Mouse (Mus musculus) layer of hippocampus, adult 18-20 months (tissue): ENCODE data around the gene Nek6. TPM values are rescaled to one million over a fixed set of nuclear protein-coding genes. Genes with fewer than 3 reads are reported as not detected.

ENCODE experiments used
- DNase-seq, 2 experiments: peaks; one replicate each; pipeline ENCODE4 v3.0.0; 2022; ENCODE audit warnings: low spot score in 2 of 2
- long read RNA-seq: library from polyadenylated mRNA; stranded (forward); transcript quantifications from one replicate; pipeline ENCODE4 v2.0.0, GENCODE M21; 2021
- total RNA-seq, 2 experiments: library from RNA; stranded (reverse); gene quantifications; 2 replicates each; pipeline ENCODE4 v1.2.3; 2021

Nek6 gene
- total RNA-seq, result 10 to 100 TPM; 42.5 to 46.0 TPM
- long read RNA-seq, full-length matches to known transcripts, result 100 of 102 reads
- long read RNA-seq, partial matches to known transcripts, result 1 of 102 reads
- long read RNA-seq, other reads (novel, unspliced or antisense), result 1 of 102 reads

DNA sequence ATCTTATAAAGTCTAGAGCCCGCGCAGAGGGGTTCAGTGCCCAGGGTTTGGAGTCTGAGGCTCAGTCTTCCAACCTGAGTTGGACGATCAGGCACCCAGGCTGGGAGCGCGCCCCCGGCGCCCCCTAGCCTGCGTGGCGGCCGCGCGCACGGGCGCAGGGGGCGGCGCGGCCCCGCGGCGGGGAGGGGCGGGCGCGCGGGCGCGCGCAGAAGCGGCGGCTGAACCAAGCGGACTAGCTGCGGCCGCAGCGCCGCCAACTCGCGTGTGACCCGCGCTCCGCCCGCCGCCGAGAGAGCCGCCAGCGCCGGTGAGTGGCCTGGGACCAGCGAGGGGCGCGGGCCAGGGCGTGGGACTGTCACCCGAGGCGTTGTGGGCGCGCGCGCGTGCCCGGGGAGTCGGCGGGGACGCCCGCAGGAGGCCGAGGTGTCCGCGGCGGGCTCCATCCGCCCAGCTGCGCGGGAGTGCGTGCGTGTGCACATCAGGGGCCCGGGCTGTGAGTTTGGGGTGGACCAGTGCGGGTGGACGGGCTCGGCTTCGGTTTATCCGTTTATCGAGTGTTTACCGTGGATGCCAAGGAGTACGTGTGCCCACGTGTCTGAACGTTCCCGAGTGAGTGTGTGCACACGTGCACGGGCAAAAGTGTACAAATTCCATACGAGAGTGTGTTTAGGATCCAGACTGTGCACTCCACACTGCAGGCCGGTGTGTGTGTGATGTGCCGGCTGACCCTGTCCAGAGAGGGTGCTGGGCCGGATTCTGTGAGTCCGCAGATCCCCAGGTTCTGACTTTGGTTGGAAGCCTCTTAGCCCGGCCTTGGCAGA is at the start of gene Nek6:
Nek6 (plus strand) TSS at position 157 of the 821 bp plus-strand sequence.
- peak in 1 of 2 experiments; percentile 67 for DNase-seq

DNA sequence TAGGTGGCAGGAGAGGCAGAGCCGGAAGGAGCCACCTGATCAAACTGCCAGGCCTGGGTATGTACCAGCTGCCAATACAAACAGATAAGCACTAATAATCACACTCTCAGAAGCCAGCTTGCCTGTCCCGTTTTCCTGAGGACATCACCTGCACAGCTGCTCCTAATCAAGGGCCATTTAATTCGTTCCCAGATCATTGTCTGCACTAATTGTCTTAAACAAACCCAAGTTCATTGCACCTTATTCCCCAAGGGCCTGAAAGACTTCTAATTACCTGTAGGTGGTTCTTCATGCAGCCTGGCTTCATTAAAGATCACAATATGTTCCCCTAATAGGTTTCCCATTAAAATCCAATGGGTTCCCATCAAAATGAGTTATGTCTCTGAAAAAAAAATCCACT is 49.1 kb upstream of the Nek6 start:
- DNase-seq, result no peak

DNA sequence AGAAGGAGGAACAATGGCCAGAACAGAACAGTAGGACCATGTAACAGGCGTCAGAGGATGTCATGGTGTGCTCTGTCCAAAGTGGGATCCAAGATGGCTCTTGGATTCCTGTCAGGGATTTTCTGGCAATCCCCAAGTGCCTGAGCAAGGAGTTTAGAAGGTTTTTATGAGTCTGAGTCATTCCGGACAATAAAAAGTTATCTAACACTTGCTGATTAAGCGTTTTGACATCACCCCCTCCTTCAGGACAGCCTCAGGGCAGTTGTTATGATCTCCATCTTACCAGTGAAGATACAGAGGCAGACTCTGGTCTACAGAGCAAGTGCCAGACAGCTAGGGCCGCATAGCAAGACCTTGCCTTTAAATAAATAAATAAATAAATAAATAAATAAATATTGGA is 42.6 kb upstream of the Nek6 start:
- no peak for DNase-seq

DNA sequence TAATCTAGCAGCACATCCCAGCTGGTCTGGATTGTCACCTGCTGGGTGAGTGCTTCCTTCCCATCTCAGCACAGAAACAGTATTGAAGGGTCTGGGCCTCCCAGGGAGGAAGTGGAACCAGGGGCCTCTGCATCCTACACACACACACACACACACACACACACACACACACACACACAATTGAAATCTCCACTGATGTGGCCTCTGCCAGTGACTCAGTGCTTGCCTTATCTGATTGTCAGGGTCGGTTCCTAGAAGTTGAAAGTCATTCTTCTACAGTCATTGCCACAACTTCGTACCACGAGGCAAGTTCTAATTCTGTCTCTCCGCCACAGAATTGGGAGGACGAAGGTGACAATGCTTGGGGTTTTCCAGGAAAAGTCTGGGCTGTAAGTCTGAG is 39.7 kb upstream of the Nek6 start:
- no peak for DNase-seq

DNA sequence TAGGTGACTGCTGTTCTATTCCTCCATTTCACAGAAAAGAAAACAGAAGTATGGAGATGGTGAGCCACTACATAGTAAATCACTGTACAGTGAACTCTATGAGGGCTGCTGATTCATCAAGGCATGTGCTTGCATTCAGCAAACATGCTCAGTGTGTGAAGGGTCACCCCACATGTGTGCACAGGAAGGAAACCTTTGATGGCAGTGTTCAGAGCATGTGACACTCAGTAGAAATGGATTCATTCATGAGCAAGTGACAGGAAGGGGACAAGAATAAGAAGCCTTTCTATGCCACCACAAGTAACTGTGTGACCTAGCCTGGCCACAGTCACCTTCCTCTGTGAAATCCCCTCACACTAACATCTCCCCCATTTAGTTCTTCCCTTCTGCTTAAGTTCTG is 38.6 kb upstream of the Nek6 start:
- no peak for DNase-seq

DNA sequence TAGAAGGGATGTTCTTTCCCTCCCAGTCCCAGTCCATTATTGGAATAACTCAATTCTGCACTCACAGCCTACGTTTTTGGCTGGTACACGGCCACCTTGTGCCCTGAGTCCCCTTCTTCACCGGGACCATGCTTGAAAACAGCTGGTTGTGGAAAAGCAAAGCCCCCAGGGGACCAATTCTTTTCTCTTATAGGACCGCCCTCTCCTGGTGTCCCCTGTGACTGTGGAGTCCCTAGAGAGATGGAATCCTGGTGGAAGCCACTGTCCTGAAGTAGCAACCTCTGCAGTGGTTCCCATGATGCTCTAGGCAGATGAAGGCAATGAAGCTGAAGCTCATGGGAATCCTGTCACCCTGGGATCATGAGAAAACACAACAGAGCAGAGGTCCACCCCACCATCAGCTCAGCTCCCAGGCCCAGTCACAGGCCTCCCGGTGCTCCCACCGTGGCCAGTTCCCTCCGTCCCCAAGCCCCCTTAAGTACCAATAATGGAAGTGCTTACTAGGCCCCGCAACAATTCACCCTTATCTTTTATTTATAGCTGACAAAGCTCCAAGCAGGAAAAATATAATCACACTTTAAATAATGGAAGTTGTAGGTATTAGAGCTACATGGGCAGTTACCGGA is 34.5 kb upstream of the Nek6 start:
- no peak for DNase-seq

DNA sequence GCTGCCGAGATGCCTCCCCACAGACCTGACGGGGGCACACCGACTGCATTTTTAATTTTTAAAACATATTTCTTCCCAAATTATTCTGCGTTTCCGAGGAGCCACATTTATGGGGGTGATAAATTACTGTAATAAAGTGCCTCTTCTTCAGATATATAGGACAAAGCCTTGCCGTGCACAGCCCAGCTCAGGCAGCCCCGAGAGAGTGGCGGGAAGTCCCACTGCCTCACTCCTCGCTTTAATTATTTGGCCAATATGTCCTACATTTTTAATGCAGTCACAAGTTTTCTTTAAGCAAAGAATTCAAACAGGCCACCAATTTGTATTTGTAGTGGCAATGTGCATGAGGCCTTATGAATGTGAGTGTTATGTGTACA is 34.0 kb upstream of the Nek6 start:
- no peak for DNase-seq

DNA sequence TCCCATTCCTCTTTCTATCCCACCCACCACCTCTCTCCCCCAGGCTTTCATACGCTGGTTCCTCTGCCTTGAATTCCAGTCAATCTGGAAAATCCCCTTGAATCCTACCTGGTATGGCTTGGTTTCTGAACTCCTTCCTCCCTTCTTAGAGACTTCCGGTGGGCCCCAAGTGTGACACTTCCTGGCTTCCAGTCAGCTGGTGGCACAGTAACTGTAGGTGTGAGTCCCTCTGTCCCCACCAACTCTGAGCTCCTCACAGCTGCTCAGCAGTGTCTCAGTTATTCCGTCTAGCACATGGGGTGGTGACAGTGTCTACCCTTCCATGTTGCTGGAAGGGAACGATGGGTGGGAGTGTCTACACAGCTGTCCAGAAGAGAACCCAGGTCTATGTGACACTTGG is 32.8 kb upstream of the Nek6 start:
- no peak for DNase-seq

DNA sequence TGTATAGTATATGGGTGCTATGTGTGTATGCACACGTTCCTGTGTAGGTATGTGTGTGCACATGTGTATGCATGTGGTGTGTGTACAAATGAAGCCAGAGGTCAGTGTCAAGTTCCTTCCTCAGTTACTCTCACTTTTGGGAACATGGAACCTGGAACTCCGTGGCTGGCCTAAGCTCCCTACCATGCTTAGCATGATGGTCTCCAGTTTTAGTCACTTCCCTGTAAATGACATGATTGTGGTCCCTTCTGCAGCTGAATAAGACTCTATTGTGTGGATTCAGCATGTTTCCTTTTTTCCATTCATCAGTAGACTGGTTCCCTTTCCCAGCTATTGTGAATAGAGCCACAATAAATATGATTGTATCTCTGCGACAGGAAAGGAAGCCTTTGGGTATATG is 31.9 kb upstream of the Nek6 start:
- DNase-seq, result no peak

DNA sequence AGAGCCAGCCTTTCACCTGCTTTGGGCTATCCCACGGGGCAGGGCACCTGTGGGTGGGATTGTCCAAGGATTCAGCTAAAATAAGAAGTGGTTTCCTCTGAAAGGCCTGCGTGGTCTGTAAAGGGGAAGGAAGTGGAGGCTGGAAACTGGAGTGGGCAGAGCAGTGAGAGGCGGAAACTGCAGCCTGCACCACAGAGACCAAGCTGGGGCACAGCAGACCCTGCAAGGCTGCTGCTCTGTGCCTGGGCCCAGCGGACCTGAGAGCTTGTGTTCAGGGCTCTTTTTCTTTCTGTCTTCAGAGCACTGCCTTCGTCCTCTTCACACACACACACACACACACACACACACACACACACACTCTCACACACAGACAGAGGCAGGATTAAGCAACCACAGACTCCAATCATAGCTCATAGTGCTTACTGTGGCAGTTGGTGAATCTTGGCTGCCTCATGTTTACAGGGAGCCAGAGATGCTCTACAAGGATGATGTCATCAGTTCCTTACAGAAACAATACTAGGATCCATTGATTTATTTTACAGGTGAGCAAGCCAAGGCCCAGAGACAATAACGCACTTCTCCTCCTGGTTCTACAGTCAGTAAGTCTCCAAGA is 30.2 kb upstream of the Nek6 start:
- peak in 1 of 2 experiments; percentile 30 for DNase-seq

DNA sequence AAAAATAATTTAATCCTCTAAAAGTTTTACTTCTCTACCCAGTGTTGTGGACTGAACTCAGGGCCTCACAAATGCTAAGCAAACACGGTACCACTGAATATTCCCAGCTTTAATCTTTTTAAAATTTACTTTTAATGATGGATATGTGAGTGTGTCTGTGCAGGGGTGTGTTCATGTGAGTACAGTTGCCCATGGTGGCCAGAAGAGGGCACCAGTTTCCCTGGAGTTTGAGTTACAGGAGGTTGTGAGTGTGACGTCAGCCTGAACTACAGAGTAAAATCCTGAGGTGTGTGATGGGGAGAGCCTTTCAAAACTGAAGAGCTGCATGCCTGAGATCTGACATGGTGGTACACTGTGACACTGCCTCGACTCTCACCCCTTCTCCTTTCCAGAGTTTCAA is 29.3 kb upstream of the Nek6 start:
- DNase-seq, result no peak

DNA sequence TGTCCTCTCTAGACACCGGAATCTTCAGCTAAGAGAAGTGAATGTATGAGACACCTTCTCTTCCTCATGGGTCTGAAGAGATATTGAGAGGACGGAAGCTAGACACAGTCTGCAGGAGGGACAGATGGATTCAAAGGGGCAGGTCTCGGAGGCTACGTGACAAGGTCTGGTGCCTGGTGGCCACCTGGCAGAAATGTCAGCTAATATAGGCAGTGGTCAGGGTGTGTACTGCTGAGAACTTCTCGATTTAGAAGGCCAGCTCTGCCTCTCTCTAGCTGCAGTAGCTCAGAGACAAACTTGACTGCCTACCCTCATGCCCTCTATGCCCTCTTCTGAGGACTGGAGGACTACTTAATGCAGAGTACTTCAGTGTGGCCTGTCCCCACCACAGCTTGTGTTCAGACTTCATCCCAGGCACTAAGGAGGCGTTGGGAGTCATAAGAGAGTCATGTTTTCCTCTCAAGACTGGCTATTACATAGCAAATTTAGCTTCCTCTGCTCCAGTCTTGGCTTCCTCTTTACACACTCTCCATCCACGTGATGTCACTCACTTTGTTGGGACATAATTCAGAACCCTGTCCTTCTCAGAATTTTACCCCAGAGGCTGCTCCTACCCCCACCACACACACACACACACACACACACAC is 28.3 kb upstream of the Nek6 start:
- no peak for DNase-seq

DNA sequence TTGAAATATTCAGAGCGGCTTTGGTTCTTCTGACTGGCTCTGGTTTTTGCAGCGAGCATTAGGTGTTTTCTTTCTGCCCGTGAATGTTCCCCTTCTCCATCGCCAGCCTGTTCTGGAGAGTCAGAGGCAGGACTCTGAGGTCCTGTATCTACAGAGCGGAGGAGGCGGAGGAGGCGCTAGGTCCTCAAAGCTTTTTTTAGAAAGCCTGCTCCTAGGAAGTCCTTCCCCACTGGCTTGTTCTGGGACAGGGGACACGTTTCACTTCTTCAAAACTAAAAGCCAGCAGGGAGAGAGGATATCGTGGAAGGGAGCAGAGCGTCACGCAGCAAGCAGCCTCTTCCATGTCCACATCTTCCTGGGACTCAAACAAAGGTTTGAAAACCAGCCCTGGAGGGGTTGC is 26.9 kb upstream of the Nek6 start:
- no peak for DNase-seq

DNA sequence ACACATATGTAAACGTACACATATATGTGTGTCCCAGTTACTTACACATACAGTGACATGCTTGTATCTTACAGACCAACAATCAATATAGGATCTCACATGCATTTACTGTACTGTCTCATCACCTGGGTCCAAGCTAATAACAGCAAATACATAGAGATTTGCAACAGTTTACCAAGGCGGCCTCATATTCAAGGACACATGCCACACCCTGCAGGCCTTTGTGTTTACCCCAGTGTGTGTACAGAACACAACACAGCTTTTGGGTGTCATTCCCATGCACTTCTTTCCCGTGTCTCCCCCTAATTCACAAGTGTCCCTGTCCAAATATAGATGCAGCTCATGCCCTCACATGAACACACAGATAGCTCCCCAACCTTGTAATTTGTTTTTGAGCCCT is 26.0 kb upstream of the Nek6 start:
- no peak for DNase-seq

DNA sequence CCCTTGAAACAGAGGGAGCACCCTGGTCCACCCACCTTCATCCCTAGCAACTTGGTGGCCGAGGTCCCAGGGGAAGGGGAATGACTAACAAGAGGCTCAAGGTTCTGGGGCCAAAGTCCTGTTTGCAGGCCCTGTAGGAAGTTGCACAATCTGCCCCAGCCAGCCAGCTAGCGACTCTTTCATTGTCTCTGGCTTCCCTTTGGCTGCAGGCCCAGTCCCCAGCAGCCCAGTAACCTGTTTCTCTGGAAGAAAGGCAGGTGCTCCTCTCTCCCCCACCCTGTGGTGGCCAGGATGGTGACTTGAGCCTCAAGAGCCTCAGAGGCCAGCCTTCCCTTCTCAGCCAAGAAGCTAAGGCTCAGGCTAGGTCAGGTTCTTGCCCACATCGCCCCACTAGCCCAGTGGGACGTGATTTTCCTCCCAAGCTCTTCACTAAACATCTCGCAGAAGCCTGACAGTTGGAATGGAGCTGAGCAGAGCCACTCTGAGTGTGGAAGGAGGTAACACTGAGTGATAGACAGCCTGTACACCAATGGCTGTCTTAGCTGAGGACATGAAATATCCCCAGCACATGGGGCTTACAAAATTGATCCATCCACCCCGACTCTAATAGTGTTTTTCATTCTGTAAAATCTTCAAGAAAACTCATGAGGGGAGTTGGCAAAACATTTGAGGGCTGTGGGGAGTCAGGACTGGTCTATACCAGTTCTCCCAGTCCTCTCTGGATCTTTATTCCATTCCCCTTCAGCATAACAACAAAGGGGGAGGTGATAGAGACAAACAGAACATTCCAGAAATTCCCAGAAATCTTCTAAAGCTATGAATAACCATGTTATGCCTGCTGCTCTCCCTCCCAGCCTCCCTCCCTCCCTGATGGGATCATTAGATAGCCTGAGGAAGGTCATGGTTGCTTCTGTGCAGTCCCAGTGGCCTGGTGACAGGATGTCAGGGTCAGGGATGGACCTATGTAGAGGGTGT is 25.2 kb upstream of the Nek6 start:
- peak in 1 of 2 experiments; percentile 22 for DNase-seq

DNA sequence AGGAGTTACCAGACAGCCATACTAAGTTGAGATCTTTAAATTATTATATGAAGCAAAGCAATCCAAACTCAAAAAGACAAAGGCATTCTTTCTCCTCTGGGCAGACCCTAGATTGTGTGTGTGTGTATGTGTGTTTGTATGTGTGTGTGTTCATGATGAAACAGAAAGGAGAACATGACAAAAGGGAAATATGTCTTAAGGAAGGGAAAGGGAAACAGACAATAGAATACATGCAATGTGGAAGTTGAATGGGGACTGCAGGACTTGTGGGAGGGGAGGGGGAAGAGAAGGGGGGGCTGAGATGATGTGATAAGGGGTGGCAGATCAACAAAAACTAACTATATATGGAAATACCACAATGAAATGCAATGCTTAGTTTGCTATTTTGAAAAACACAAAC is 13.8 kb upstream of the Nek6 start:
- DNase-seq, result no peak

DNA sequence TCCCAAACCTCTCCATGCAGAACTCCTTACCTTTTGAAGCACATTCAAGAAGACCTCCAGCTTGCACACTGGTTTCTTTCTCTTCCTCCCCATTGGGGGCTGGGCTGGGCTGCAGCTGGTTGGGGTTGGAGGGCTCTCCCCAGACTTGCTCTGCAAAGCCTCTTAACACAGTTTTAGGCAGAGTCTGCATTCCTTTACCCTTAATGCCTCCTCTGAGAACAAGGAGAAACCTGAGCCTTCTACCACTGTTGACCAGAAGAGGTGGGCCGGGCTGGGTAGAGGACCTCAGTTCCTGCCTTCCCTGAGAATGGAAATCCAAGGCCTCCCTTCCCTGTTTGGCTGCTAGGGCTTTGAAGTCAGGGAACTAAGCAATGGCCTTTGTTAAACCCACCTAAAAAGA is 9.8 kb upstream of the Nek6 start:
- DNase-seq, result no peak

DNA sequence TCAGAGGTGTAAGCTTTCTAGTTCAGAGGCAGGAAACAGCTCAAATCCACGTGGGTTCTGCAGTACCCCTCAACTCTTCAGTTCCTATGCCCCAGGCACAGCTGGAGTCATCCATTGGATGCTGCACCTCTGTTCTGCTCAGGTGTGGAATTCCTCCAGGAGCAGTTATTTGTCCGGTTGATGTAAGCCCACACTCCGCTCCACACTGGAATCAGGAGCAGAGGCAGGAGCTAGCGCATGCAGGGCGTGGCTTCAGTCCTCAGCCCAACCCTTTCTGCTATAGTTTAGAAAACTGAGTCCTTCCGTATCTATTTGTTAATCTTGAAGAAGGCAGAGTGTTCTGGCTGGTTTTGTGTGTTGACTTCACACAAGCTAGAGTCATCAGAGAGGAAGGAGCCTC is 9.3 kb upstream of the Nek6 start:
- DNase-seq, result no peak

DNA sequence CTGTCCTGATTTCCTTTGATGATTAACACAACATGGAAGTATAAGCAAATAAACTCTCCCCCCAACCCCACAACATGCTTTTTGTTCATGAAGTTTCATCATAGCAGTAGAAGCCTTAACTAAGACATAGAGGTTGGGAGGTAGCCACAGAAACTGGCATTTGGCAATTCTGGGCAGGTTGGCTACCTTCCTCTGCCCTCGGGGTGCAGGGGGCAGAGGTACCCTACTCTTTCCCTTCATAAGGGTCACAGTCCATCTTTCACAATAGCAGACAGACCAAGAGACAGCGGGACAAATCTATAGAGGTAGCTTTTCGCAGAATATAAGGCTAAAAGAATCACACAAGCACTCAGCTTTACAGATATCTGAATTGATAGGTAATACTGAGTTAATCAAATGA is 8.7 kb upstream of the Nek6 start:
- DNase-seq, result no peak

DNA sequence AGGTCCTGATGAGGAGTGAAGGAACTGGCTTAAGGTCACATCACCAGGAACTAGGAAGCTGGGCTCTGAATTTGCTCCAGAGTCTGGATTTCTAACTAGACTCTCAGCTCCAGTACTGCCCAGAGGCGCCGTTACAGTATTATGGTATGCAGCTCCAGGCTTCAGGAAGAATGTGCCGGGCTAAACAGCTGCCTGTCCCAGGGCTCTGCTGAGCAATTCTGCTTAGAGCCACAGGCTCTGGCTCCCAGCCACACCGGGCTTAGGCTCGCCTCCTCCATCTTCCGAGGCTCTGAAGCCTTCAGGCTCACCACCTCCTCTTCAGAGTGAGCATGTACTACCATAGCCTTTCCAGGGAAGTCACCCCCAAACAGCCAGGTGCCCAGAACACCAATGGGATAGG is 7.1 kb upstream of the Nek6 start:
- DNase-seq, result no peak

DNA sequence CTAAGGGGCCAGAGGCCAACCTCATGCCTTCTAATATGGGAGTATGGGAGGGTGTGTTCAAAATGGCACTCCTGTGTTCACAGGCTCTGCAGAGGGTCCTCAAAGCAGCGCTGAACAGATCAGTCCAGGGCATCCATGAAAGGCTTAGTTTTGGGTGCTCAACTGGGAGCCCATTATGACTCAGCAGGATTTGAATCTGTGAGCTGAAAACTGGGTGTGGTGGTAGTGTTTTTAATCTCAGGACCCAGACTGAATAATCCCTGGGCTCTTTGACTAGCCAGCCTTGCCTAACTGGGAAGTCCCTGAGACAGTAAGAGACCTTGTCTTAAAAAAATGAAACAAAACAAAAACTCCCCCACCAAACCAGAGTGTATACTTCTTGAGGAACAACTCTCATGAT is 4.3 kb upstream of the Nek6 start:
- no peak for DNase-seq
